Mouse (Mus musculus): ENCODE results near the gene Ctbp2. TPM values are rescaled to one million over a fixed set of nuclear protein-coding genes. Genes with fewer than 3 reads are reported as not detected.

Ctbp2 gene
- total RNA-seq, 1 experiment from 2014 or later: 40.1 TPM

GRCm38 (mm10) chr7:133019481-133020020 lies 104.6 kb downstream of the Ctbp2 start:
- ATAC-seq (replicated peaks; ENCODE audit: insufficient number of reproducible peaks, low FRiP score, low TSS enrichment, poor library complexity, severe bottlenecking): no peak

DNA sequence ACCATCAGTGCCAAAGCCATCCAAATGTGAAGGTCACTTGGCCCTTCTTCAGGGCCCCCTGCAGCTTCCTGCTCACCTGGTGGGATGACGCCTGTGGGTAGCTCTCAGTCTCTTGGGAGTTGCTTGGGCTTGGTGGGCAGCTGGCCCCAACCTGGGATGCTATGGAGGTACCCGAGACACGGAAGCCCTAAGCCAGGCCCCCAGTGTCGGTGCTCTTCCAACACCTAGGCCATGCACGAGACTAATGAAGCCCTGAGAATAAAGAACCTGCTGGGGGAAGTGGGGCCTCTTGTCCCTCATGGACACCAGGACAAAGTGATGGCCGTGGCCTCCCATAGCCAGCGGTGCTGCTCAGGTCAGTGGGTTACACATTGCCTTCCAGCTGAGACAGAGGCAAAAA lies 105.2 kb downstream of the Ctbp2 start:
- ATAC-seq (replicated peaks; ENCODE audit: insufficient number of reproducible peaks, low FRiP score, low TSS enrichment, poor library complexity, severe bottlenecking): no peak

GRCm38 (mm10) chr7:133015416-133016070 lies 108.6 kb downstream of the Ctbp2 start:
- ATAC-seq (replicated peaks; ENCODE audit: insufficient number of reproducible peaks, low FRiP score, low TSS enrichment, poor library complexity, severe bottlenecking): no peak

- ATAC-seq (replicated peaks; ENCODE audit: insufficient number of reproducible peaks, low FRiP score, low TSS enrichment, poor library complexity, severe bottlenecking): no peak
Measured at GRCm38 (mm10) chr7:133014631-133015030, 109.5 kb downstream of the Ctbp2 start.

DNA sequence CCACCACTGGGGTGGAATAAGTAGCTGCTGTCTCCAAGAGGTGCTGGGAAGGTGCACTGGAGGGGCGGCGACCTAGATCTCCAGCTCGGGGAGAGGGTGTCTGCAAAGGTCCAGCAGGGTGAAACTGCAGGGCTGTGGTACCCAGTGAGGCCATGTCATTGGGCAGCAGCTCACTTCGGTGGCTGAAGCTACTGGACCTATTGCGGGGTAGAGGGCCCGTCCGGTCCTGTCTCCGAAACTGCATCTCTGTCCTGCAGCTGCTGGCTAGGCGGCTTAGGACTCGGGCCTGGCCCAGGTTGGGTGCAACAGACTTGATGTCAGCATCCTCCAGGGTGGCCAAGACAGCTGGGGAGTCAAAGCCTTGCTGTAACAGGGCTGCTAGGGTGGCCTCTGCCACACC lies 110.2 kb downstream of the Ctbp2 start:
- ATAC-seq (replicated peaks; ENCODE audit: insufficient number of reproducible peaks, low FRiP score, low TSS enrichment, poor library complexity, severe bottlenecking): no peak

GRCm38 (mm10) chr7:133012637-133013366 lies 111.4 kb downstream of the Ctbp2 start:
- ATAC-seq (replicated peaks; ENCODE audit: insufficient number of reproducible peaks, low FRiP score, low TSS enrichment, poor library complexity, severe bottlenecking): no peak

DNA sequence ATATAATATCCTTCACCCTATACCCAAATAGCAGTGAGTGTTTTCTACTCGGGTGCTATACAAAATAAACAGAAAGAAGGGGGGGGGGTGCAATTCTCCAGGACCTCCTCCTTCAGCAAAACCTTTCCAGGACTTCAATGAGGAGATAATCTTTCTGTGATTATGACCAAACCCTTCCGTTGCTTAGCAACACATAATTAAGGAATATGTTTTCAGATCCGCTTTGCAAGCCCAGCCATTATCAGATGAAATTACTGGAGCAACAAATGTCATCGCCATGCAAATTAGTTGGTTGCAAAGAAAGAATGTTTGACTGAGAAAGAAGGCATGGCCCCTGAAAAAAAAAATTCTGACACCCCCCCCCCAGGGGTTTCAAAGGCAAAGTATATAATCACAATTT lies 112.5 kb downstream of the Ctbp2 start:
- no peak for ATAC-seq (replicated peaks; ENCODE audit: insufficient number of reproducible peaks, low FRiP score, low TSS enrichment, poor library complexity, severe bottlenecking)

GRCm38 (mm10) chr7:133011191-133011590 lies 113.0 kb downstream of the Ctbp2 start:
- no peak for ATAC-seq (replicated peaks; ENCODE audit: insufficient number of reproducible peaks, low FRiP score, low TSS enrichment, poor library complexity, severe bottlenecking)

- ATAC-seq (replicated peaks; ENCODE audit: insufficient number of reproducible peaks, low FRiP score, low TSS enrichment, poor library complexity, severe bottlenecking): no peak
Measured at GRCm38 (mm10) chr7:133010477-133010876, 113.7 kb downstream of the Ctbp2 start.

DNA sequence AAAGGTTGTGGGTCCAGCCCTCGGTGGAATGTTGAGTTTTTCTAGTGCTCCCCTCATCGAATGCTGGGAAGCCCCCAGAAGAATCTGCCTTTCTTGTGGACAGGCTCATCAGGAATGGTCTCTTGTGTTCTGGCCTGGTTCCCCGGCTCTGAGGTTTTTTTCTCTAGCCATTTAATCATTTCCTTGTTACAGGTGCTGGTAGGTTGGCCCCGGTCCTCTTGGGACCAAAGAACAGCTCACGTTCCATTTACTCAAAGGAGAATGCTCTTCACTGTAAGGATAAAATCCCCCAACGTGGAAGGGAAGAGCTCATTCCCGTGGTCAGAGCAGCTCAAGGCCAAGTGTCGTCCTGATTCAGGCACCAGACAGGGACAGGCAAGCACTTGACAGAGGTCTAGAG lies 114.5 kb downstream of the Ctbp2 start:
- no peak for ATAC-seq (replicated peaks; ENCODE audit: insufficient number of reproducible peaks, low FRiP score, low TSS enrichment, poor library complexity, severe bottlenecking)

- ATAC-seq (replicated peaks; ENCODE audit: insufficient number of reproducible peaks, low FRiP score, low TSS enrichment, poor library complexity, severe bottlenecking): no peak
Measured at GRCm38 (mm10) chr7:133008663-133009062, 115.5 kb downstream of the Ctbp2 start.

- no peak for ATAC-seq (replicated peaks; ENCODE audit: insufficient number of reproducible peaks, low FRiP score, low TSS enrichment, poor library complexity, severe bottlenecking)
Measured at GRCm38 (mm10) chr7:133007343-133007742, 116.8 kb downstream of the Ctbp2 start.

DNA sequence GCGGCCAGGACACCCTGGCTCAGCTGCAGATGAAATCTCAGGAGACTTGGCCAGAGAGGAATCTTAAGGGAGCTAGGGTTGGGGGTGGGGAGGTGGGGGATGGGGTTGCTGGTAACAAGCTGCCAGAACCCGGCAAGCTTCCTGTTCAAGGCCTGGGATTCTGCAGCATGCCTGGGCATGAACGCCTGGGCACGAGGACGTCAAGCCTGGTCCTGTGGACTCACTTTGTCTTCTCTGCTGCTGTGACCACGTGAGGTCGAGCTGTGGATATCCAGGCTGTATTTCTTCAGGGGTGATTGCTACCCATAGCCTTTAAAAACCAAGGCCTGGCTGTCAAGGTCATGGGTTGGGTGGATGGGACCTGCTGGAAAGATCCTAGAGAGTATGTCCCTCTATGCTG lies 118.4 kb downstream of the Ctbp2 start:
- ATAC-seq (replicated peaks; ENCODE audit: insufficient number of reproducible peaks, low FRiP score, low TSS enrichment, poor library complexity, severe bottlenecking): no peak

DNA sequence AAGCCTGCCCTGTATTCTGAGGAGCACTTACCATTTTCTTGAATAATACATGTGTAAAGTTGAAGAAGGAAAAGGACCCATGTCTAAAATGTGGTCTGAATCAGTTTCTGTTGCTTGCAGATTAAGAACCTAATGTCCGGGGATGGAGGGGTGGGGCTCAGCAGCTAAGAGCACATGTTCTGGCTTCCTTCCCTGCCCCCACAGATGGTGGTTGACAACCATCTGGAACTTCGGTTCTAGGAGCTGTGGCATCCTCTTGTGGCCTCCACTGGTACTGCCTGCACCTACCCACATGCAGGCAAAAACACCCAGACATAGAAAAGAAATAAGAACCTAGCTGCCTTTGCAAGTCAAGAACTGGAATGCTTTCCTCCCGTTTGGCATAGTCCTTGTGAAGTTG lies 120.7 kb downstream of the Ctbp2 start:
- no peak for ATAC-seq (replicated peaks; ENCODE audit: insufficient number of reproducible peaks, low FRiP score, low TSS enrichment, poor library complexity, severe bottlenecking)

DNA sequence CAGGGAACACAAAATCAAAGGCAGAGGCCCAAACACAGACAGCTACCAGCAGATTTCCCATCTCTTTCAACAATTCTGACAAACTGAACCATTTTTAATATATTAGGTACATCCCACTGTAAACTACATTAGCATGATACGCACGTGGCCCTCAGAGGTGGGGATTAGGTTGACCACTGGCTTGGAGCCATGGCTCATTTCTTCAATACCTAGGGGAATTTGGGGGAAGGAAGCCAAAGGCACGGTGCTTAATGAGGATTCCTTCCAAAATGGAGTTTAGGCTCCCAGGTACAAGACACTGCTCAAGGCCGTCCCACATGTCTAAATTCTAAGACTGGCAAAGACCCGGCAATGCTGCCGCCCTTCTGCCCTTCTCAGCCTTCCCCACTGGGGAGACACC lies 121.9 kb downstream of the Ctbp2 start:
- no peak for ATAC-seq (replicated peaks; ENCODE audit: insufficient number of reproducible peaks, low FRiP score, low TSS enrichment, poor library complexity, severe bottlenecking)

GRCm38 (mm10) chr7:133001388-133001787 lies 122.8 kb downstream of the Ctbp2 start:
- ATAC-seq (replicated peaks; ENCODE audit: insufficient number of reproducible peaks, low FRiP score, low TSS enrichment, poor library complexity, severe bottlenecking): no peak

GRCm38 (mm10) chr7:132999061-132999460 lies 125.1 kb downstream of the Ctbp2 start:
- no peak for ATAC-seq (replicated peaks; ENCODE audit: insufficient number of reproducible peaks, low FRiP score, low TSS enrichment, poor library complexity, severe bottlenecking)

DNA sequence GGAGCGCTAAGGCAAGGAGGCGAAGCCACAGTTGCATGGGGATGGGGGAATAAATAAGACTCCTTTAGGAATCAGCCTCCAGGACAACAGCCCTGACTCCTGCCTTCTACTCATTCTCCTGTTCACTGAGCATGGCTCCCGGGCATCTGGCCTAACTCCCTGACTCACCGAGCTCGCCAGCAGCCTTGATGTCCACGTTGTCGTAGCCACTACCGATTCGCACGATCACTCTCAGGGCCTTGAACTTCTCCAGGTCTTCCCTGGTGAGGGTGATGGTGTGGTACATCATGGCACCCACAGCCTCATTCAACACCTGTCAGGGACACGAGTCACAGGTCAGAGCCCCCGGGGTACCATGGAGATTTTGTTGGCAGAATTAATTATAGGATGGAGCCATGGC lies 125.5 kb downstream of the Ctbp2 start:
- no peak for ATAC-seq (replicated peaks; ENCODE audit: insufficient number of reproducible peaks, low FRiP score, low TSS enrichment, poor library complexity, severe bottlenecking)

GRCm38 (mm10) chr7:132996391-132996790 lies 127.8 kb downstream of the Ctbp2 start:
- ATAC-seq (replicated peaks; ENCODE audit: insufficient number of reproducible peaks, low FRiP score, low TSS enrichment, poor library complexity, severe bottlenecking): no peak

- no peak for ATAC-seq (replicated peaks; ENCODE audit: insufficient number of reproducible peaks, low FRiP score, low TSS enrichment, poor library complexity, severe bottlenecking)
Measured at GRCm38 (mm10) chr7:132994628-132995191, 129.4 kb downstream of the Ctbp2 start.
